Mouse (Mus musculus) hindbrain, embryonic 13.5 days (tissue): ENCODE data around the gene Nr3c2. TPM values are rescaled to one million over a fixed set of nuclear protein-coding genes. Genes with fewer than 3 reads are reported as not detected.

ENCODE experiments used
- ATAC-seq: fragments of 200-750 bp; cut with Nextera tagmentation; 2 replicates; pipeline ENCODE4 v1.8.0; 2017; ENCODE audit warnings: moderate TSS enrichment; ENCODE audit not compliant: low FRiP score
- H3K27ac ChIP-seq: fragments of 300-500 bp; sonication (generic); 2 replicates; pipeline ENCODE4 v1.5.1; 2015; ENCODE audit warnings: inconsistent platforms, mild to moderate bottlenecking, moderate library complexity
- H3K27me3 ChIP-seq: fragments of 300-500 bp; sonication (generic); 2 replicates; pipeline ENCODE4 v1.6.1; 2015; ENCODE audit warnings: mild to moderate bottlenecking, inconsistent platforms
- H3K36me3 ChIP-seq: fragments of 300-500 bp; sonication (generic); 2 replicates; pipeline ENCODE4 v1.6.1; 2015; ENCODE audit warnings: mild to moderate bottlenecking, inconsistent platforms
- H3K4me1 ChIP-seq: fragments of 300-500 bp; sonication (generic); replicated peaks from 2 replicates; pipeline ENCODE4 v1.6.1; 2015; ENCODE audit warnings: inconsistent platforms
- H3K4me2 ChIP-seq: fragments of 300-500 bp; sonication (generic); 2 replicates; pipeline ENCODE4 v1.6.1; 2015; ENCODE audit warnings: inconsistent platforms, mild to moderate bottlenecking, moderate library complexity
- H3K4me3 ChIP-seq: fragments of 300-500 bp; sonication (generic); 2 replicates; pipeline ENCODE4 v1.5.1; 2015; ENCODE audit warnings: mild to moderate bottlenecking, inconsistent platforms
- H3K9ac ChIP-seq: fragments of 300-500 bp; sonication (generic); 2 replicates; pipeline ENCODE4 v1.6.1; 2015; ENCODE audit warnings: mild to moderate bottlenecking, inconsistent platforms
- H3K9me3 ChIP-seq: fragments of 300-500 bp; sonication (generic); 2 replicates; pipeline ENCODE4 v1.6.1; 2016; ENCODE audit warnings: inconsistent platforms
- WGBS: fragments of 180-500 bp; shearing (Covaris S2); methylation state at CpG from one replicate; pipeline ENCODE4 v1.1.7; 2015; 5-methylcytosine and 5-hydroxymethylcytosine counted together
- polyA plus RNA-seq: library from polyadenylated mRNA; unstranded; fragments of >200 nt; fragmentation: Nextera tagmentation; extraction: Ambion mirVana; gene quantifications from 2 replicates; pipeline ENCODE4 v1.2.1, GENCODE M21; 2015

Gene Nr3c2
- polyA plus RNA-seq, 1 experiment from 2014 or later: 3.4 TPM

- ATAC-seq: no peak
- WGBS: 93% methylated on average over 10 of the region's 10 CpGs
Observed at GRCm38 (mm10) chr8:77114769-77115168, 215.5 kb downstream of the Nr3c2 start.

GRCm38 (mm10) chr8:77116419-77117079, 217.3 kb downstream of the Nr3c2 start:
- H3K4me2 ChIP-seq: no peak overlapping the region
- no peak overlapping the region for H3K9ac ChIP-seq
- 0 out of 2 replicates have a peak, but pooled peaks cover 3% of the 10 kb centered on the region for H3K4me1 ChIP-seq
- no peak for ATAC-seq
- no peak overlapping the region for H3K27ac ChIP-seq
- no peaks in the 10 kb centered on the region for H3K27me3 ChIP-seq
- no peaks in the 10 kb centered on the region for H3K36me3 ChIP-seq
- WGBS: 86% methylated on average over 7 of the region's 7 CpGs
- H3K9me3 ChIP-seq: no peaks in the 10 kb centered on the region
- no peak overlapping the region for H3K4me3 ChIP-seq

More at GRCm38 (mm10) chr8:77114769-77115168, 215.5 kb downstream of the Nr3c2 start:
- Histone ChIP-seq H3K4me1 (no peaks in the 10 kb centered on the region), H3K27ac (no peak overlapping the region), H3K27me3 (no peaks in the 10 kb centered on the region), H3K4me2 (no peak overlapping the region), H3K9me3 (no peaks in the 10 kb centered on the region), H3K4me3 (no peak overlapping the region), H3K36me3 (no peaks in the 10 kb centered on the region), H3K9ac (no peak overlapping the region)

GRCm38 (mm10) chr8:77120810-77121570, 221.7 kb downstream of the Nr3c2 start:
- Histone ChIP-seq H3K27me3 (no peaks in the 10 kb centered on the region), H3K36me3 (no peaks in the 10 kb centered on the region), H3K9ac (no peak overlapping the region), H3K9me3 (no peaks in the 10 kb centered on the region), H3K4me2 (no peak overlapping the region), H3K27ac (no peak overlapping the region), H3K4me1 (0 out of 2 replicates have a peak, but pooled peaks cover 3% of the 10 kb centered on the region), H3K4me3 (no peak overlapping the region)
- no peak for ATAC-seq
- WGBS: 61% methylated on average over 10 of the region's 10 CpGs

- no peak overlapping the region for H3K4me2 ChIP-seq
- no peak overlapping the region for H3K9ac ChIP-seq
- H3K4me1 ChIP-seq: 0 out of 2 replicates have a peak, but pooled peaks cover 3% of the 10 kb centered on the region
- no peaks in the 10 kb centered on the region for H3K27me3 ChIP-seq
- H3K9me3 ChIP-seq: no peaks in the 10 kb centered on the region
- no peak overlapping the region for H3K4me3 ChIP-seq
- no peak overlapping the region for H3K27ac ChIP-seq
- 47% methylated on average over 1 of the region's 1 CpGs for WGBS
- H3K36me3 ChIP-seq: no peaks in the 10 kb centered on the region
- ATAC-seq: no peak
Observed at GRCm38 (mm10) chr8:77121571-77121890, 222.3 kb downstream of the Nr3c2 start.

GRCm38 (mm10) chr8:77122300-77122699, 223.1 kb downstream of the Nr3c2 start:
- ATAC-seq: no peak
- no peak overlapping the region for H3K27ac ChIP-seq
- 84% methylated on average over 5 of the region's 5 CpGs for WGBS
- 0 out of 2 replicates have a peak, but pooled peaks cover 3% of the 10 kb centered on the region for H3K4me1 ChIP-seq
- no peaks in the 10 kb centered on the region for H3K36me3 ChIP-seq
- H3K9me3 ChIP-seq: no peaks in the 10 kb centered on the region
- H3K4me2 ChIP-seq: no peak overlapping the region
- H3K27me3 ChIP-seq: no peaks in the 10 kb centered on the region
- H3K4me3 ChIP-seq: no peak overlapping the region
- no peak overlapping the region for H3K9ac ChIP-seq

GRCm38 (mm10) chr8:77125777-77126176, 226.5 kb downstream of the Nr3c2 start:
- Histone ChIP-seq H3K4me1 (0 out of 2 replicates have a peak, but pooled peaks cover 2% of the 10 kb centered on the region), H3K4me2 (no peak overlapping the region), H3K27me3 (no peaks in the 10 kb centered on the region), H3K9me3 (no peaks in the 10 kb centered on the region), H3K27ac (no peak overlapping the region), H3K36me3 (no peaks in the 10 kb centered on the region), H3K4me3 (no peak overlapping the region), H3K9ac (no peak overlapping the region)
- no peak for ATAC-seq
- 94% methylated on average over 7 of the region's 7 CpGs for WGBS

- no peaks in the 10 kb centered on the region for H3K27me3 ChIP-seq
- H3K9ac ChIP-seq: no peak overlapping the region
- ATAC-seq: no peak
- 90% methylated on average over 4 of the region's 4 CpGs for WGBS
- no peak overlapping the region for H3K27ac ChIP-seq
- H3K4me3 ChIP-seq: no peak overlapping the region
- H3K4me2 ChIP-seq: no peak overlapping the region
- H3K4me1 ChIP-seq: no peaks in the 10 kb centered on the region
- no peaks in the 10 kb centered on the region for H3K36me3 ChIP-seq
- H3K9me3 ChIP-seq: no peaks in the 10 kb centered on the region
Observed at GRCm38 (mm10) chr8:77128006-77128405, 228.8 kb downstream of the Nr3c2 start.

- WGBS: 53% methylated on average over 11 of the region's 11 CpGs
- no peaks in the 10 kb centered on the region for H3K4me1 ChIP-seq
Observed at GRCm38 (mm10) chr8:77132903-77133637, 233.8 kb downstream of the Nr3c2 start.

GRCm38 (mm10) chr8:77133797-77134385, 234.6 kb downstream of the Nr3c2 start:
- whole genome bisulfite sequencing: 76% methylated on average over 7 of the region's 7 CpGs
- H3K9ac ChIP-seq: no peak overlapping the region
- H3K4me3 ChIP-seq: no peak overlapping the region
- no peaks in the 10 kb centered on the region for H3K27me3 ChIP-seq
- no peaks in the 10 kb centered on the region for H3K4me1 ChIP-seq
- ATAC-seq: no peak
- peaks cover 5% of the 10 kb centered on the region; the same call in 1 of the 2 replicates for H3K9me3 ChIP-seq
- H3K4me2 ChIP-seq: no peak overlapping the region
- no peaks in the 10 kb centered on the region for H3K36me3 ChIP-seq
- H3K27ac ChIP-seq: no peak overlapping the region

More at GRCm38 (mm10) chr8:77132903-77133637, 233.8 kb downstream of the Nr3c2 start:
- H3K4me2 ChIP-seq: no peak overlapping the region
- H3K4me3 ChIP-seq: no peak overlapping the region
- no peaks in the 10 kb centered on the region for H3K36me3 ChIP-seq
- peaks cover 5% of the 10 kb centered on the region; the same call in 1 of the 2 replicates for H3K9me3 ChIP-seq
- no peaks in the 10 kb centered on the region for H3K27me3 ChIP-seq
- no peak for ATAC-seq
- no peak overlapping the region for H3K9ac ChIP-seq
- H3K27ac ChIP-seq: no peak overlapping the region

- H3K4me2 ChIP-seq: no peak overlapping the region
- no peak for ATAC-seq
- H3K9ac ChIP-seq: no peak overlapping the region
- no peak overlapping the region for H3K4me3 ChIP-seq
- no peaks in the 10 kb centered on the region for H3K36me3 ChIP-seq
- 91% methylated on average over 3 of the region's 3 CpGs for WGBS
- no peak overlapping the region for H3K27ac ChIP-seq
- H3K9me3 ChIP-seq: no peaks in the 10 kb centered on the region
- H3K4me1 ChIP-seq: no peaks in the 10 kb centered on the region
- no peaks in the 10 kb centered on the region for H3K27me3 ChIP-seq
Observed at GRCm38 (mm10) chr8:77145285-77145684, 246.0 kb downstream of the Nr3c2 start.

- no peak for ATAC-seq
- 47% methylated on average over 3 of the region's 3 CpGs for WGBS
- no peak overlapping the region for H3K4me3 ChIP-seq
Observed at GRCm38 (mm10) chr8:77154496-77154895, 255.3 kb downstream of the Nr3c2 start.

GRCm38 (mm10) chr8:77169320-77169719, 270.1 kb downstream of the Nr3c2 start:
- Histone ChIP-seq H3K9me3 (no peaks in the 10 kb centered on the region), H3K27me3 (no peaks in the 10 kb centered on the region), H3K36me3 (no peaks in the 10 kb centered on the region), H3K4me1 (no peaks in the 10 kb centered on the region), H3K9ac (no peak overlapping the region), H3K4me3 (no peak overlapping the region), H3K4me2 (no peak overlapping the region), H3K27ac (no peak overlapping the region)
- WGBS: 93% methylated on average over 6 of the region's 6 CpGs
- no peak for ATAC-seq

More at GRCm38 (mm10) chr8:77154496-77154895, 255.3 kb downstream of the Nr3c2 start:
- no peaks in the 10 kb centered on the region for H3K36me3 ChIP-seq
- H3K9ac ChIP-seq: no peak overlapping the region
- no peaks in the 10 kb centered on the region for H3K4me1 ChIP-seq
- no peaks in the 10 kb centered on the region for H3K27me3 ChIP-seq
- H3K9me3 ChIP-seq: no peaks in the 10 kb centered on the region
- no peak overlapping the region for H3K4me2 ChIP-seq
- H3K27ac ChIP-seq: no peak overlapping the region
